Mouse (Mus musculus) intestine, postnatal 0 days (tissue): Measurements from ENCODE around the gene Lrig3. TPM values are rescaled to one million over a fixed set of nuclear protein-coding genes. Genes with fewer than 3 reads are reported as not detected.

Source experiments
- ATAC-seq: fragments of 200-750 bp; cut with Nextera tagmentation; 2 replicates; pipeline ENCODE4 v1.8.0; 2017; ENCODE audit warnings: mild to moderate bottlenecking, moderate TSS enrichment, moderate library complexity
- H3K27ac ChIP-seq: fragments of 300-500 bp; sonication (generic); 2 replicates; pipeline ENCODE4 v1.5.1; 2014; ENCODE audit warnings: mild to moderate bottlenecking, low read depth, low read length, moderate library complexity
- H3K27me3 ChIP-seq: fragments of 300-500 bp; sonication (generic); replicated peaks from 2 replicates; pipeline ENCODE4 v1.6.1; 2014; ENCODE audit warnings: low read length, mixed read lengths; ENCODE audit not compliant: control insufficient read depth, insufficient read depth
- H3K36me3 ChIP-seq: fragments of 300-500 bp; sonication (generic); 2 replicates; pipeline ENCODE4 v1.6.1; 2014; ENCODE audit warnings: mild to moderate bottlenecking, moderate library complexity; ENCODE audit not compliant: control insufficient read depth, insufficient read depth
- H3K4me1 ChIP-seq: fragments of 300-500 bp; sonication (generic); replicated peaks from 2 replicates; pipeline ENCODE4 v1.6.1; 2014; ENCODE audit warnings: antibody characterized with exemption, low read length, mixed read lengths; ENCODE audit not compliant: control insufficient read depth, insufficient read depth
- H3K4me2 ChIP-seq: fragments of 300-500 bp; sonication (generic); replicated peaks from 2 replicates; pipeline ENCODE4 v1.6.1; 2014; ENCODE audit warnings: low read depth, mild to moderate bottlenecking, moderate library complexity
- H3K4me3 ChIP-seq: fragments of 300-500 bp; sonication (generic); 2 replicates; pipeline ENCODE4 v1.5.1; 2014; ENCODE audit warnings: low read depth, low read length
- H3K9ac ChIP-seq: fragments of 300-500 bp; sonication (generic); 2 replicates; pipeline ENCODE4 v1.6.1; 2014; ENCODE audit warnings: mild to moderate bottlenecking, low read depth, low read length
- H3K9me3 ChIP-seq: fragments of 300-500 bp; sonication (generic); 2 replicates; pipeline ENCODE4 v1.6.1; 2016; ENCODE audit warnings: mixed run types; ENCODE audit not compliant: control insufficient read depth
- CTCF ChIP-seq: sonication (generic); IDR thresholded peaks from 2 replicates; pipeline ENCODE4 v1.5.1; 2016; ENCODE audit warnings: low read depth, mild to moderate bottlenecking, control low read depth, antibody characterized with exemption, moderate library complexity
- WGBS: fragments of 180-500 bp; shearing (Covaris S2); extraction: QIAGEN DNeasy Blood & Tissue Kit; methylation state at CpG from one replicate; pipeline ENCODE4 v1.1.7; 2014; 5-methylcytosine and 5-hydroxymethylcytosine counted together
- polyA plus RNA-seq: library from polyadenylated mRNA; unstranded; fragments of >200 nt; fragmentation: Nextera tagmentation; extraction: Ambion mirVana; gene quantifications from 2 replicates; pipeline ENCODE4 v1.2.1, GENCODE M21; 2015

Gene Lrig3
- polyA plus RNA-seq, 1 experiment from 2014 or later, result 6.7 TPM

DNA sequence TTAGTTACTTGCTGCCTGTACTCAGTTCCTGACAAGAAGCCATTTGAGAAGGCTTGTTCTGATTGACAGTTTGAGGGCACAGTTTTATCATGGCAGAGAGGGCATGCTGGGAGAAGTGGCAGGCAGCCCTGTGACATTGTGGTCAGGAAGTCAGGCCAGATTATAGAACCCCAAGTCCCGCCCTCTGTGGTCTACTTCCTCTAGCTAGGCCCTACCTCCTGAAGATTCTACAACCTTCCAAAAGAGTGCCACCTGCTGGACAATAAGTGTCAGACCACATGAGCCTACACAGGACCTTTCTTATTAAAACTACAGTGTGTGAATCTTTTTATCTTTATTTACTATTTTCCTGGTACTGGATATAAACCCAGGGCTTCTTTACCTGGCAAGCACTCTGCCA, 28.9 kb downstream of the Lrig3 start:
- Histone ChIP-seq H3K27ac (no peak overlapping the region), H3K36me3 (peaks cover 40% of the 10 kb centered on the region), H3K4me2 (no peak overlapping the region), H3K9me3 (no peaks in the 10 kb centered on the region), H3K27me3 (no peaks in the 10 kb centered on the region), H3K9ac (no peak overlapping the region), H3K4me1 (no peaks in the 10 kb centered on the region), H3K4me3 (no peak overlapping the region)
- peak; percentile 91 for ATAC-seq
- TF ChIP-seq CTCF, result peak; percentile 82
- 60% methylated on average over 1 of the region's 1 CpGs for WGBS

DNA sequence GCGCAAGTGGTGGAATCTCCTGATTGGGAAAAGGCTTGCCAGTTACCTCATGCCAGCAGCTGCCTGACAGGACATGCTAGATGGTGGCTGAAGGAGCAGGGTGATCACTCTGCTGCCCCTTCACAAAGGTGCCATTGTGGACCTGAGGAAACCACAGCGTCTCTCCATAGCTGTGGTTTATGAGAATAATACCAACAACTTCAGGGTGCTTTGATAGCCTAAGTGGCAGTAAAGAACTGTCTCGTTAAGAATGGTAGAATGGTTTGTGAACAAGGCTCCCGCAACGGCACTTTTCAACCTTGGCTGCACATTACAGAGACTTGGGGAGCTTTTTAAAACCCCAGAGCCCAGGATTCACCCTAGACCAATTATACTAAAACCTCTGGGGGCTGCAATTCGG, 29.7 kb downstream of the Lrig3 start:
- Histone ChIP-seq H3K27me3 (no peaks in the 10 kb centered on the region), H3K9me3 (no peaks in the 10 kb centered on the region), H3K27ac (no peak overlapping the region), H3K9ac (no peak overlapping the region), H3K36me3 (peaks cover 46% of the 10 kb centered on the region), H3K4me1 (no peaks in the 10 kb centered on the region), H3K4me2 (no peak overlapping the region), H3K4me3 (no peak overlapping the region)
- ATAC-seq, result no peak
- 93% methylated on average over 6 of the region's 6 CpGs for WGBS
- no peak for TF ChIP-seq CTCF

DNA sequence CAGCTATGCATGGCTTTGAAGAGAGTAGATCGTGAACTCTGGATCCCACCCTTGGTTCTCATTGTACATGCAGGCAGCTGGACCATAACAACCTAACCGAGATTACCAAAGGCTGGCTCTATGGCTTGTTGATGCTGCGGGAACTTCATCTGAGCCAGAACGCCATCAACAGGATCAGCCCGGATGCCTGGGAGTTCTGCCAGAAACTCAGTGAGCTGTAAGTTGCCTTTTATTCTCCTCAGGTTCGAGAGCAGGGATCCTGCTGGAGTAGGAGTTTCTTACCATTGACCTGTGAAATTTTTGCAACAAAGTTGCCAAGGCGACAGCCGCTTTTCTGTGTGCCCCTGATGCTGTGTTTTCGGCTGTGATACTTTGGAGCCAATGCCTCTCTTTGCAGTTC, 31.0 kb downstream of the Lrig3 start:
- H3K4me3 ChIP-seq, result no peak overlapping the region
- ATAC-seq, result no peak
- H3K9me3 ChIP-seq, result no peaks in the 10 kb centered on the region
- no peaks in the 10 kb centered on the region; the same call in 1 of the 2 replicates for H3K4me1 ChIP-seq
- H3K36me3 ChIP-seq, result peaks cover 49% of the 10 kb centered on the region
- TF ChIP-seq CTCF, result no peak
- H3K27me3 ChIP-seq, result no peaks in the 10 kb centered on the region
- 82% methylated on average over 9 of the region's 9 CpGs for WGBS
- no peak overlapping the region for H3K27ac ChIP-seq
- H3K9ac ChIP-seq, result no peak overlapping the region
- H3K4me2 ChIP-seq, result no peak overlapping the region

DNA sequence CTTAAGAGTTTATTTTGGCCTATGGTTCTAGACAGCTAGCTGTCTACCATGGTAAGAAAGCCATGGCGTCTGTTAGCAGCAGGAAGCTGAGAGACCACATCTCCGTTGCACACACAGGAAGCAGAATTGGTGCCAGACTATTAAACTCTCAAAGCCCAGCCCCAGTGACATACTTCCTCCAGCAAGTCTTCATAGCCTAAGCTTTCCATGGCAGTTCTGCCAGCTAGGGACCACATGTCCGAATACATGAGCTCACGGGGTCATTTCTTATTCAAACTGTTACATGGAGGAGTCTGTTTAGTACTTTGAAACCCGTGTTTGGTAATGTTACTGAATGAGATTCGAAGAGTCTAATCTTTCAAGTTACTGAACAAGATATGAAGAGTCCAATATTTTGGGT, 33.6 kb downstream of the Lrig3 start:
- Histone ChIP-seq H3K9ac (no peak overlapping the region), H3K4me1 (peaks cover 2% of the 10 kb centered on the region; the same call in 1 of the 2 replicates), H3K4me2 (no peak overlapping the region), H3K4me3 (no peak overlapping the region), H3K9me3 (no peaks in the 10 kb centered on the region), H3K27me3 (no peaks in the 10 kb centered on the region), H3K27ac (no peak overlapping the region), H3K36me3 (peaks cover 58% of the 10 kb centered on the region)
- 89% methylated on average over 6 of the region's 6 CpGs for WGBS
- TF ChIP-seq CTCF, result no peak
- ATAC-seq, result no peak

DNA sequence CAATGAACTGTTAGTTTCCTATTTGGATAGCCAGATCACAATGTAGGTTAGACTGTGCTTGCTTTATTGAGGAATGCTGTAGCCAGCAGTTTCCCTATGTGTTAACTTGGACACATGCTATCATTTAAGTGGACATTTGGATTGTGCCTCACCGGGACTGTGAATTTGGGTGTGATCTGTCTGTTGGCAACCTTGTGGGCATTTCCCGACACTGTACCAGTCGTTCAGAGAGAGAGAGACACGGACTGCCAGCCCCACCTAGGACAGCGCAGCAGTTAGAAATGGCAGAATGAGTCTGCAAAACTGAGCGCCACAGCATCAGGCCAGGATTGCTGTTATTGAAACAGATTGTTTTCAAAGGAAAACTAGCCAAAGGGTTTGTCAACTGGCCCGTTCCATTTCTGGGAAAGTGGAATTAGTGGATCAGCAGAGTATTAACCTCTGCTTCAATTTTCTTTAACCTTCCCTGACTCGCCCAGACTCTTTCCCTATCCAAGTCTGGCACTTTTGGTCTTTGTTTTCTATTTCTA, 35.0 kb downstream of the Lrig3 start:
- H3K9me3 ChIP-seq, result no peaks in the 10 kb centered on the region
- H3K4me1 ChIP-seq, result peaks cover 2% of the 10 kb centered on the region; the same call in 1 of the 2 replicates
- WGBS, result 88% methylated on average over 8 of the region's 8 CpGs
- H3K4me3 ChIP-seq, result no peak overlapping the region
- TF ChIP-seq CTCF, result no peak
- no peak for ATAC-seq
- no peak overlapping the region for H3K4me2 ChIP-seq
- no peaks in the 10 kb centered on the region for H3K27me3 ChIP-seq
- peaks cover 57% of the 10 kb centered on the region for H3K36me3 ChIP-seq
- H3K27ac ChIP-seq, result no peak overlapping the region
- H3K9ac ChIP-seq, result no peak overlapping the region

DNA sequence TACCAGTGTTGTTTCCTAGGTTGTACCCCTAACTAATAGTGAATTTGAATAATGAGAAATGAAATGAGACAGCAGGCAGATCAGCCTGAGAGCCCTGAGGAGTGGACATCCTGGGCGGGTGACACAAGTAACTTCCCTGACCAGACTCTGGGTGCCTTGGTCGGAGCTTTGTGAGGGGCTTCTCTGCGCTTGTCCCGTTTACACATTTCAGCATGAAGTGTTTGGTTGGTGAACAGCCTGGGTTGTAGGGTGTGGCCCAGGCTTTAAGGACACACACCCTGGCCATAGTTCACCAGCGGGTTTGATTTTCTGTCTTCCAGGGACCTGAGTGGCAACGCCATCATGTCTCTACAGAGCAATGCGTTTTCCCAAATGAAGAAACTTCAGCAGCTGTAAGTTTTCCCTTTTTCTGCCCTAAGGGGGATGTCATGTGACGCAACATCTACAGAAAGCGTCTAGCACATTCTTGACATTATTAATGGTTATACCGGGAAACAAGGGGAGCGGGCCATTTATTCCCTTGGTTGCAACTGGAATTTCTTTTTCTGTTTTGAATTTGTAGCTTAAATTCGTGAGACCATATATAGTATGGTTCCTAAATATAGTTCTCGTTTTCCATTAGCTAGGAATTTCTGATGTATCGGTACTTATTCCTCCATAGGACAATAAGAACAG, 36.2 kb downstream of the Lrig3 start:
- Histone ChIP-seq H3K4me1 (peaks cover 2% of the 10 kb centered on the region; the same call in 1 of the 2 replicates), H3K9me3 (no peaks in the 10 kb centered on the region), H3K27ac (peak overlapping the region; percentile 46; the same call in 1 of the 2 replicates), H3K27me3 (no peaks in the 10 kb centered on the region), H3K36me3 (peaks cover 58% of the 10 kb centered on the region), H3K4me2 (no peak overlapping the region), H3K4me3 (no peak overlapping the region), H3K9ac (no peak overlapping the region)
- no peak for TF ChIP-seq CTCF
- WGBS, result 61% methylated on average over 14 of the region's 14 CpGs
- no peak for ATAC-seq
